Mouse (Mus musculus): ENCODE data around the gene Wwox.

DNA sequence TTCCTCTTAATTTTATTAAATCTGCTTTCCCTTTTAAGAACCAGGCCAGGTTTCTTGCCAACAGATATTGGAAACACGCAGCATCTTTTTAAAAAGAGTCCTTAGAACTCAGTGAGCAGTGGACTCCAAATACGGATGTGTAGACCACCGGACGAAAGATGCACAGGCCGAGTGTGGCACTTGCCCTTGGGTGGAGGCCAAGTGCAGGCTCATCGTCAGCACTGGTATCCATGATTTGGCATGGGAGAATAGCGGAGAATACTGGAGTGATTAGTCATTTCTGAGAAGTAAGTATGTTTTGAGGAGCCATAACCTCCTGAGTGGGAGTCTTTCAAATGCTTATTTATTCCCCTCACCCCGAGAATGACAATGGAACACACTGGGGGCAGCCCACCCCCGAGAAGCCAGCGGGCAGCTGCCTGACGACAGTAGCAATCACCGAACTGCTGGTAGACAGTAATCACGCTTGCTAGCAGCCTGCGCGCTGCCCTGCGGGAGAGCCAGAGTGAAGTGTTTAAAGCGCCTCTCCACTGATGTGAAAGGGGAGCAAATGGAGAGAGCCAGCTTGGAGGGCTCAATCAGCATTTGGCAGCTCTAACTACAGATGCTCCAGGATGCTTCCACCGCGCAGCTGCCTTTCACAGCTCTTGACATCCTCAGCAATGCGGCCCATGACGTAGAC lies 29.2 kb downstream of the Wwox start:
- TF ChIP-seq EP300 (IDR thresholded peaks at IDR 0.05; ENCODE audit: insufficient read depth, low read depth, low read length) (no peak), POLR2A (IDR thresholded peaks at IDR 0.05; ENCODE audit: insufficient read depth, low read length) (no peak)

Measured in ES-Bruce4 (cell line).